Mouse (Mus musculus): ENCODE data around the gene Hist2h2aa1.

DNA sequence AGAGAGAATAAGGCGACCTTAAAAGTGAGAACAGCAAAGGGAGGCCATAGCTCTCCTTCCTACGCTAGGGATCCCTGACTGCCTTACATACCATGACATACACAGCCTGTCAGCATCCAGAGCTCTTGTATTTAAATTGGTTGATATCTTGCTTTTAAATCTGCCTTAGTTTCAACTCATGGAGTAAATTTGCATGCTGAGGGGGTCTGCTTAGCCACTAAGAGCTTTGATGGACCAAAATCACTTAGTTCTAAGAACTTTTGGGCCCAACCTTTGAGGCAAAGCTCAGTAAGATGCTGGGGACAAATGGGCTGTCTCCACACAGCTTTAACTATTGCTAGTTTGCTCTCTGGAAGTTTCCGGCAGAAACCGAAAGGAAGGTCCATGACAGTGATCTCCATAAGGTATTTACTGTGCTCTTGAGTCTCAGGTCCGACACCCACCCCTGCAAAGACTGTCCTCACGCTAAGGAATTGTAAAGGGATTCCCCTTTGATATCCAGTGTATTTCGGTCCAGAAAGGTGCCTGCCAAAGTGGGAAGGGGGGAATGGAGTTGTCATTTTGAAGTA lies 7.9 kb upstream of the Hist2h2aa1 start:
- TF ChIP-seq CTCF (IDR thresholded peaks at IDR 0.05; ENCODE audit: low read depth, low read length) (no peak), POLR2A (IDR thresholded peaks at IDR 0.05; ENCODE audit: extremely low read depth, insufficient read depth, low read length) (no peak)

Measured in liver, adult 2 months (tissue).